Mouse (Mus musculus) ES-Bruce4 (cell line): ENCODE measurements around the gene Ltv1.

Experiments used
- CTCF ChIP-seq: IDR thresholded peaks from one replicate; pipeline ENCODE4 v1.8.1; 2011; ENCODE audit warnings: low read depth, low read length
- POLR2A ChIP-seq: IDR thresholded peaks from one replicate; pipeline ENCODE4 v1.8.1; 2011; ENCODE audit warnings: low read length; ENCODE audit not compliant: insufficient read depth

GRCm38 (mm10) chr10:13189881-13190280, 3.1 kb downstream of the Ltv1 start:
- no peak for TF ChIP-seq CTCF
- no peak for TF ChIP-seq POLR2A
